Mouse (Mus musculus) intestine, embryonic 15.5 days (tissue): ENCODE results near the gene Tssk3. TPM values are rescaled to one million over a fixed set of nuclear protein-coding genes. Genes with fewer than 3 reads are reported as not detected.

Source experiments
- polyA plus RNA-seq: library from polyadenylated mRNA; unstranded; fragments of >200 nt; fragmentation: Nextera tagmentation; extraction: Ambion mirVana; gene quantifications from 2 replicates; pipeline ENCODE4 v1.2.1, GENCODE M21; 2015

The Tssk3 gene
- polyA plus RNA-seq, 1 experiment from 2014 or later = not detected

Other genes with a start within 250 kb of the Tssk3 start
- gene C77080, start 229.6 kb downstream of the Tssk3 start, polyA plus RNA-seq = 9.7 and 10.3 TPM in 2 replicates
- 1.2 TPM in 2 replicates for gene Sync, start 203.4 kb downstream of the Tssk3 start, polyA plus RNA-seq
- 310 and 386 TPM in 2 replicates for gene Rbbp4, start 155.7 kb downstream of the Tssk3 start, polyA plus RNA-seq
- gene Zbtb8os, start 155.3 kb downstream of the Tssk3 start, polyA plus RNA-seq = 58.0 and 62.6 TPM in 2 replicates
- gene Zbtb8a, start 112.9 kb downstream of the Tssk3 start, polyA plus RNA-seq = 15.1 and 15.4 TPM in 2 replicates
- gene Zbtb8b, start 50.2 kb downstream of the Tssk3 start, polyA plus RNA-seq = 1.1 and 1.2 TPM in 2 replicates
- 22.1 and 24.9 TPM in 2 replicates for gene Bsdc1, start 29.4 kb downstream of the Tssk3 start, polyA plus RNA-seq
- not detected in 2 replicates for gene Fam229a, start 168 bp upstream of the Tssk3 start, polyA plus RNA-seq
- gene Marcksl1, start 22.6 kb upstream of the Tssk3 start, polyA plus RNA-seq = 432 and 487 TPM in 2 replicates
- gene Hdac1, start 51.7 kb upstream of the Tssk3 start, polyA plus RNA-seq = 200 and 203 TPM in 2 replicates
- gene Lck, start 82.6 kb upstream of the Tssk3 start, polyA plus RNA-seq = 7.6 and 9.7 TPM in 2 replicates
- 3.0 and 3.3 TPM in 2 replicates for gene Fam167b, start 87.5 kb upstream of the Tssk3 start, polyA plus RNA-seq
- gene Eif3i, start 109.6 kb upstream of the Tssk3 start, polyA plus RNA-seq = 270 and 281 TPM in 2 replicates
- 170 and 198 TPM in 2 replicates for gene Tmem234, start 109.6 kb upstream of the Tssk3 start, polyA plus RNA-seq
- gene Dcdc2b, start 123.2 kb upstream of the Tssk3 start, polyA plus RNA-seq = 1.1 and 2.1 TPM in 2 replicates
- 24.9 and 26.7 TPM in 2 replicates for gene Iqcc, start 128.1 kb upstream of the Tssk3 start, polyA plus RNA-seq
- gene Ccdc28b, start 132.9 kb upstream of the Tssk3 start, polyA plus RNA-seq = 37.9 and 44.4 TPM in 2 replicates
- 57.4 and 60.8 TPM in 2 replicates for gene Txlna, start 150.0 kb upstream of the Tssk3 start, polyA plus RNA-seq
- 14.1 and 14.2 TPM in 2 replicates for gene Kpna6, start 181.7 kb upstream of the Tssk3 start, polyA plus RNA-seq
- gene Tmem39b, start 205.8 kb upstream of the Tssk3 start, polyA plus RNA-seq = 9.3 and 9.4 TPM in 2 replicates